Mouse (Mus musculus) hindbrain, embryonic 13.5 days (tissue): ENCODE results near the gene Exosc6. TPM values are rescaled to one million over a fixed set of nuclear protein-coding genes. Genes with fewer than 3 reads are reported as not detected.
"Not testable (repeated sequence)": the region's sequence is repeated elsewhere in the genome, so short reads cannot be mapped to it uniquely, and the experiment has no call there.

Source experiments
- ATAC-seq: fragments of 200-750 bp; cut with Nextera tagmentation; 2 replicates; pipeline ENCODE4 v1.8.0; 2017; ENCODE audit warnings: moderate TSS enrichment; ENCODE audit not compliant: low FRiP score
- H3K27ac ChIP-seq: fragments of 300-500 bp; sonication (generic); 2 replicates; pipeline ENCODE4 v1.5.1; 2015; ENCODE audit warnings: inconsistent platforms, mild to moderate bottlenecking, moderate library complexity
- H3K27me3 ChIP-seq: fragments of 300-500 bp; sonication (generic); 2 replicates; pipeline ENCODE4 v1.6.1; 2015; ENCODE audit warnings: mild to moderate bottlenecking, inconsistent platforms
- H3K36me3 ChIP-seq: fragments of 300-500 bp; sonication (generic); 2 replicates; pipeline ENCODE4 v1.6.1; 2015; ENCODE audit warnings: mild to moderate bottlenecking, inconsistent platforms
- H3K4me1 ChIP-seq: fragments of 300-500 bp; sonication (generic); replicated peaks from 2 replicates; pipeline ENCODE4 v1.6.1; 2015; ENCODE audit warnings: inconsistent platforms
- H3K4me2 ChIP-seq: fragments of 300-500 bp; sonication (generic); 2 replicates; pipeline ENCODE4 v1.6.1; 2015; ENCODE audit warnings: inconsistent platforms, mild to moderate bottlenecking, moderate library complexity
- H3K4me3 ChIP-seq: fragments of 300-500 bp; sonication (generic); 2 replicates; pipeline ENCODE4 v1.5.1; 2015; ENCODE audit warnings: mild to moderate bottlenecking, inconsistent platforms
- H3K9ac ChIP-seq: fragments of 300-500 bp; sonication (generic); 2 replicates; pipeline ENCODE4 v1.6.1; 2015; ENCODE audit warnings: mild to moderate bottlenecking, inconsistent platforms
- H3K9me3 ChIP-seq: fragments of 300-500 bp; sonication (generic); 2 replicates; pipeline ENCODE4 v1.6.1; 2016; ENCODE audit warnings: inconsistent platforms
- WGBS: fragments of 180-500 bp; shearing (Covaris S2); methylation state at CpG from one replicate; pipeline ENCODE4 v1.1.7; 2015; 5-methylcytosine and 5-hydroxymethylcytosine counted together
- polyA plus RNA-seq: library from polyadenylated mRNA; unstranded; fragments of >200 nt; fragmentation: Nextera tagmentation; extraction: Ambion mirVana; gene quantifications from 2 replicates; pipeline ENCODE4 v1.2.1, GENCODE M21; 2015

Exosc6 gene
- polyA plus RNA-seq, 1 experiment from 2014 or later, result not detected

DNA sequence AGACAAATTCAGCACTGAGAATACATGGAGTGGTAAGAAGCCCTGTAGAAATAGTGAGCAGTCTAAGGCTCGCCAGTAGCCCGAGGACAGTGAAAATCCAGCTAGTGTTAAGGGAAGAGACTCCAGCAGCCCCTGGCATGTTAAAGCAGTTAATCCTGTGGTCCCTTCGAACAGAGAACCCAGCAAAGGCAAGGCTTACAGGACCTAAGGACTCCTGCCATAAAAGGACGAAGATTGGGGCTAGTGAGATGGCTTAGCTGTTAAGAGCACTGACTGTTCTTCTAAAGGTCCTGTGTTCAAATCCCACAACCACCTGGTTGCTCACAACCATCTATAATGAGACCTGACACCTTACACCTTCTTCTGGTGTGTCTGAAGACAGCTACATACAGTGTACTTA lies 10.2 kb downstream of the Exosc6 start:
- peaks cover 4% of the 10 kb centered on the region; the same call in 1 of the 2 replicates for H3K27me3 ChIP-seq
- no peak for ATAC-seq
- no peak overlapping the region for H3K4me2 ChIP-seq
- H3K36me3 ChIP-seq, result no peaks in the 10 kb centered on the region
- WGBS, result 73% methylated on average over 4 of the region's 4 CpGs
- no peak overlapping the region for H3K4me3 ChIP-seq
- H3K4me1 ChIP-seq, result peaks cover 10% of the 10 kb centered on the region
- no peaks in the 10 kb centered on the region for H3K9me3 ChIP-seq
- H3K9ac ChIP-seq, result no peak overlapping the region
- no peak overlapping the region for H3K27ac ChIP-seq

DNA sequence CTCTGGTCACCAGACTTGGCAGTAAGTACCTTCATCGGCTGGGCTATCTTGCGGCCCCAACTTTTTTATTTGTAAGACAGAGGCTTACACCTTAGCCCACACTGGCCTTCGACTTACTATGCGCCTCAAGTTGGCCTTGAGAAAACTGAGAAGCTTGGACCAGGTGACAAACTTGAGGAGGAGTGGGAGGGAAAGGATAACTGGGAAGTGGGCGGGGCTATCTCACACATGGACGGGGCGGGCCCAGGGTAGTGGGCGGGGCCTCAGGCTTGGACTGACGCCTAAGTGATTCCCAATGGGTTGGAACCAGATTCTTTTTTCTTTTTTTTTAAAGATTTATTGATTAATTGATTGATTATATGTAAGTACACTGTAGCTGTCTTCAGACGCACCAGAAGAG lies 11.3 kb downstream of the Exosc6 start:
- no peak overlapping the region for H3K4me3 ChIP-seq
- H3K27me3 ChIP-seq, result peaks cover 4% of the 10 kb centered on the region; the same call in 1 of the 2 replicates
- no peak overlapping the region for H3K27ac ChIP-seq
- 28% methylated on average over 10 of the region's 10 CpGs for WGBS
- no peak for ATAC-seq
- no peaks in the 10 kb centered on the region for H3K9me3 ChIP-seq
- no peak overlapping the region for H3K4me2 ChIP-seq
- no peak overlapping the region for H3K9ac ChIP-seq
- H3K36me3 ChIP-seq, result no peaks in the 10 kb centered on the region
- peaks cover 7% of the 10 kb centered on the region; the same call in 1 of the 2 replicates for H3K4me1 ChIP-seq

DNA sequence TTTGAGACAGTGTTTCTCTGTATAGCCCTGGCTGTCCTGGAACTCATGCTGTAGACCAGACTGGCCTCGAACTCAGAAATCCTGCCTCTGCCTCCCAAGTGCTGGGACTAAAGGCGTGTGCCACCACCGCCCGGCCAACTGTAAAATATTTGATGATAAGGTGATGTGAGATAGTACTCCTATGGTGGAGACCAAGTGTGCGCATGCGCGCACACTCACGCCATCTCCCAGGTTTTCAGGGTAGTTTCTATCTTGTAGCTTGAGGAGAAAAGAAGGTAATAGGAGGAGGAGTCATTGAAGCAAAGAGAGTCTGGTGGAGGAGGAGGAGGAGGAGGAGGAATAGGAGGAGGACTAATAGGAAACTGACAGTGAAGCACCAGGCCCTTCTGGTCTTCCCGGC lies 12.5 kb downstream of the Exosc6 start:
- WGBS, result 89% methylated on average over 9 of the region's 9 CpGs
- H3K4me1 ChIP-seq, H3K9me3 ChIP-seq, H3K9ac ChIP-seq, H3K36me3 ChIP-seq, H3K27me3 ChIP-seq, H3K4me3 ChIP-seq, H3K4me2 ChIP-seq, H3K27ac ChIP-seq, ATAC-seq: not testable (repeated sequence)

DNA sequence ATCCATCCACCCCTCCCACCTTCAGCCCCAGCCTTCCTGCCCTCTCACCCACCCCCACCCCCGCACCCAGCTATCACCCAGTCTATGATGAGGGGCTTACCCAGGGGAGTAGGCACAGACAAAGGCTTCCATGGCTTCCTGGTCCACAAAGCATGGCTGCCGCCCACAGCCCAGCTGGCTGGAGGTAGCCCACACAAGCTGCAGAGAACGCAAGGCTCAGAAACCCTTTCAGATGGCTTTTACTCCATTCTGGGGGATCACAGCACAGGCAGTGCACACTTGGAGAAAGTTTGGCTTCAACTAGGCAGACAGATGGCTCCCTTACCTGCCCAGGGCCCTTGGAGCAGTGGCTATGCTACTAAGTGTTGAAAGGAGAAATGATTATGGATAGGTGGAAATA lies 19.8 kb downstream of the Exosc6 start:
- no peak for ATAC-seq
- H3K4me2 ChIP-seq, result no peak overlapping the region
- H3K9ac ChIP-seq, result no peak overlapping the region
- H3K36me3 ChIP-seq, result no peaks in the 10 kb centered on the region
- WGBS, result 77% methylated on average over 3 of the region's 3 CpGs
- no peaks in the 10 kb centered on the region for H3K4me1 ChIP-seq
- H3K27me3 ChIP-seq, result no peaks in the 10 kb centered on the region
- no peaks in the 10 kb centered on the region for H3K9me3 ChIP-seq
- H3K4me3 ChIP-seq, result no peak overlapping the region
- no peak overlapping the region for H3K27ac ChIP-seq

DNA sequence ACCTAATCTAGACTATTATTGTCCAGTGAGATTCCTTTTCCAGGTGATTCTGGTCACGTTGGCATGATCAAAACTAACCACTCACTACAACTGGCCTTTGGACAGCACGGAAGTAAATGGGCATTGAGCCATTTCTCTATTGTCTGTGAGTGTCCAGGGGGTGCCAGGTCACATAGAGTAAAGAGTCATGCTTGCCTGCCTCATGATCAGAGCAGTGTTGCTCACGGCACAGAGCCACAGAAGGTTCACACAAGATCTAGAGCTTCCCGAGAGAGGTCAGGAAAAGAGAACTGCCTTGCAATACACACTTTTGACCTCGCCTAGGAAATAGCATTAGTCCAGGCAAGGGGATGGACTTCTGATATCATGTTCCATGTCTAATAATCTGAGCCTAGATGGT lies 23.3 kb downstream of the Exosc6 start:
- Histone ChIP-seq H3K4me1 (peaks cover 10% of the 10 kb centered on the region), H3K4me2 (no peak overlapping the region), H3K9me3 (no peaks in the 10 kb centered on the region), H3K4me3 (no peak overlapping the region), H3K27ac (no peak overlapping the region), H3K9ac (no peak overlapping the region), H3K36me3 (no peaks in the 10 kb centered on the region), H3K27me3 (no peaks in the 10 kb centered on the region)
- 63% methylated on average over 5 of the region's 5 CpGs for WGBS
- ATAC-seq, result no peak

DNA sequence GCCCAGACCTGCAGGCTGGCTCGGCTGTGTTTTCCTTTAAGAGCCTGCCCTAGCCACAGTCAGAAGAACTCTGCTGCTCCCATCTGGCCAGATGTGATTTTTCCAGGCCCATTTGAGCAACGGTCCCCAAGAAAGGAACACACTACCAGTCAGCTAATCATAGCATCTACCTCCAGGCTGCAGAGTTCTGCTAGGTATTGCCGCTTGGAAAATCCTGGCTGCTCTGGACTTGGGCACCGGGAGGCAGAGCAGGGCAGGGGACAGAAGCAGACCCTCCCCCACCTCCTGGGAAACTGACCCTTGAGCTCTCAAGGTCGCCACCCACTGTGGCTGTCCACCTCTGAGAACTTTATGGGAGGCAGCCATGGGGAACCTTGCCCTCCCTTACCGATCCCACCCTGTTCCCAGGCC lies 23.7 kb downstream of the Exosc6 start:
- whole genome bisulfite sequencing, result 40% methylated on average over 6 of the region's 6 CpGs
- no peak overlapping the region for H3K9ac ChIP-seq
- H3K9me3 ChIP-seq, result no peaks in the 10 kb centered on the region
- no peaks in the 10 kb centered on the region for H3K36me3 ChIP-seq
- no peaks in the 10 kb centered on the region for H3K27me3 ChIP-seq
- no peak overlapping the region for H3K4me3 ChIP-seq
- ATAC-seq, result no peak
- no peak overlapping the region for H3K4me2 ChIP-seq
- peaks cover 10% of the 10 kb centered on the region for H3K4me1 ChIP-seq
- H3K27ac ChIP-seq, result no peak overlapping the region

DNA sequence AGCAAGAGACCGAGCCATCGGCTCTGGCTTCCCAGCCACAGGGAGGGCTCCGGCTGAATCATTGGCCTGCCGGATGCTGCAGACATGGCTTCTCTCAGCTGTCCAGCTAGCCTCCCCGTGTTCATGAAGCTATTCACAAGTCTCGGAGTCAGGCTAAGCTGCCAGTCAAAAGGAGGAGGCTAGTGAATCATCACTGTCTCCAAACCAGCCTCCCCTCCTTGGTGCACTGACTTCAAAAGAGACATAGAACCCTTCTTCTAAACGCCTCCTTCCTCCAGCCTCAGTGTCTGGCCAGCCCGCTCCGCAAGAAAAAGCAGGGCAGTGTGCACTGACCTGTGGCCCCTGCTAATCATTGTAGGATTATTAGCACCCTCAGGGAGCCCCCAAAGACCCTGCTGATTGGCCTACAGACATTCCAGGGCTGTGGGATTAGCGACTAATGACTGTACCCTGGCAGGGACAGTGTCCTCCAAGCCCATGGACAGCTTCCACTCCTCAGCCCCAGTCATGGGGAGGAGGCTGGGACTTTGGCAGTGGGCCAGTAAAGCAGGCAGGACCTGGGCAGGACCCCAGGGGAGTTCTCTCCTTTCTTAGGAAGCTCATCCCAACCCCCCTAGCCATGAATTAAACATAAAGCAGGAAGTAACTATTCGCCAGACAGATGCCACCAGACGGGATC lies 25.6 kb downstream of the Exosc6 start:
- Histone ChIP-seq H3K27me3 (no peaks in the 10 kb centered on the region), H3K27ac (no peak overlapping the region), H3K4me3 (no peak overlapping the region), H3K4me1 (peaks cover 10% of the 10 kb centered on the region), H3K9ac (peak overlapping the region; percentile 35; the same call in 1 of the 2 replicates), H3K36me3 (no peaks in the 10 kb centered on the region), H3K9me3 (no peaks in the 10 kb centered on the region), H3K4me2 (no peak overlapping the region; the same call in 1 of the 2 replicates)
- no peak for ATAC-seq
- WGBS, result 49% methylated on average over 12 of the region's 12 CpGs

DNA sequence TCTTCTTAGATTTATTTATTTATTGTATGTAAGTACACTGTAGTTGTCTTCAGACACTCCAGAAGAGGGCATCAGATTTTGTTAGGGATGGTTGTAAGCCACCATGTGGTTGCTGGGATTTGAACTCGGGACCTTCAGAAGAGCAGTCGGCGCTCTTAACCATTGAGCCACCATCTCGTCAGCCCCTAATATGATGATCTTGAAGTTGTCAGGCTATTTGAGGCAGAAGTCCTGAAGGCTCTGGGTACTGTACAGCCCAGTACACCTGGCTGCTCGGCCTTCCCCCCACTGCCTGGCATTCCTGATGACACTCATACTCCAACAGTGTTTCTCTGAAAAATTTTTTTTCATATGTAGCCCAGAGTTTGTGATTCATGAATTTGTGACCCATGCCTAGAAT lies 27.8 kb downstream of the Exosc6 start:
- not testable (repeated sequence) for H3K27me3 ChIP-seq, H3K4me1 ChIP-seq, H3K9ac ChIP-seq, H3K4me2 ChIP-seq, H3K9me3 ChIP-seq, H3K27ac ChIP-seq, H3K4me3 ChIP-seq, H3K36me3 ChIP-seq, ATAC-seq
- 93% methylated on average over 5 of the region's 5 CpGs for WGBS

DNA sequence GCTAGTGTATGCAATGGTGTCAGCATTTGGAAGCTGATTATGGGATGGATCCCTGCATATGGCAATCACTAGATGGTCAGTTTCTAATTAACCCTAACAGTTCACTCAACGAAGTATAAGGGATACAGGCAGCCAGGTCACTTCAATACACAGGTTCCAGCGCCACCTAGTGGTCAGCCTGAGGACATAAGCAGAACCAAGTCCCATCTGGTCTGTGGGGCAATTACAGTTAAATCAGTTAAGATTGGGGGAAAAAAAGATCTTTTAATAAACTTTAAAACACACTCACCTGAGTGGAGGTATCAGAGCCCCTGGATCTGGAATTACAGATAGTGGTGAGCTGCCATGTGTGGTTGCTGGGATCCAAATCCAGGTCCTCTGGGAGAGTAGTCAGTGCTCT lies 34.0 kb downstream of the Exosc6 start:
- H3K4me3 ChIP-seq, result no peak overlapping the region
- H3K36me3 ChIP-seq, result no peaks in the 10 kb centered on the region
- no peak for ATAC-seq
- H3K9me3 ChIP-seq, result no peaks in the 10 kb centered on the region
- WGBS, result 0% methylated on average over 2 of the region's 2 CpGs
- peaks cover 7% of the 10 kb centered on the region for H3K4me1 ChIP-seq
- H3K4me2 ChIP-seq, result no peak overlapping the region
- no peaks in the 10 kb centered on the region for H3K27me3 ChIP-seq
- no peak overlapping the region for H3K9ac ChIP-seq
- no peak overlapping the region for H3K27ac ChIP-seq

DNA sequence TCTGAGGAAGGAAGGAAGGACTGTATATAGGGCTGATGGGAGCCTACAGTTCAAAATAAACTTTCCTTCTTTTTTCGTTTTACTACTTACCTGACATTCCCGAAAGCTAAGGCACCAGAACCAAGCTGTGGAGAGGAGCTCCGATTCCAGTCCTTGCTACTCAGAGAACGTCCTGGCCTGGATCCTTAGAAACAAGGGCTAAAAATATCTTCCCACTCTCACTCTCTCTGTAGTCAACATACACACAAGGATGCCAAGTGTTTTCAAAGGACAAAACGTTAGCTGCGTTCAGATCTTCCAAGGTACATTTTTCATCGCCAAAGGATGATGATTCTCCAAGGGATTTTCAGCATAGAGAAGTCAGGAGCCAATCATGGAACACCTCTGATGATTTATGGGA lies 35.6 kb downstream of the Exosc6 start:
- H3K4me3 ChIP-seq, result no peak overlapping the region
- H3K27me3 ChIP-seq, result no peaks in the 10 kb centered on the region
- WGBS, result 85% methylated on average over 7 of the region's 7 CpGs
- peaks cover 20% of the 10 kb centered on the region for H3K4me1 ChIP-seq
- no peaks in the 10 kb centered on the region for H3K9me3 ChIP-seq
- ATAC-seq, result no peak
- H3K4me2 ChIP-seq, result no peak overlapping the region
- H3K9ac ChIP-seq, result no peak overlapping the region
- H3K27ac ChIP-seq, result no peak overlapping the region
- H3K36me3 ChIP-seq, result no peaks in the 10 kb centered on the region

DNA sequence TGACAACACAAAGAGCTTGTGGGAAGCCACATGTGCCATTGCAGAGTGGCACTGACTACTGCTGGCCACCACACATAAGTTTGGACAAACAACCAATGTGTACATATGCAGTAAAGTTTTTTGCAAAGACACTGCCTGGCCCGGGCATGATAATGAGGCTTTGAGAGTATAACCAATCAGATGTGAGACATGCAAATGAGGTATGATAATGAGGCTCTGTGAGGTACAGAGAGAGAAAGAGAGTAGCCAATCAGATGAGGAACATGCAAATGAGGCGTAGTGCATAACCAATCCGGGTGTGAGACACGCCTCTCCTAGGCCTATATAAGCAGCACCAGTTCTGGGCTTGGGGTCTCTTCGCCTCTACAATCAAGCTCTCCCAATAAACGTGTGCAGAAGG lies 36.2 kb downstream of the Exosc6 start, which contains the start of gene Clec18a:
TSS of gene Clec18a (minus strand) at position 101 of the 400 bp plus-strand sequence.
- peaks cover 20% of the 10 kb centered on the region for H3K4me1 ChIP-seq
- not testable (repeated sequence) for H3K36me3 ChIP-seq, H3K9ac ChIP-seq, H3K9me3 ChIP-seq, H3K4me3 ChIP-seq, ATAC-seq, H3K27me3 ChIP-seq, H3K27ac ChIP-seq, H3K4me2 ChIP-seq
- WGBS, result 91% methylated on average over 6 of the region's 6 CpGs

DNA sequence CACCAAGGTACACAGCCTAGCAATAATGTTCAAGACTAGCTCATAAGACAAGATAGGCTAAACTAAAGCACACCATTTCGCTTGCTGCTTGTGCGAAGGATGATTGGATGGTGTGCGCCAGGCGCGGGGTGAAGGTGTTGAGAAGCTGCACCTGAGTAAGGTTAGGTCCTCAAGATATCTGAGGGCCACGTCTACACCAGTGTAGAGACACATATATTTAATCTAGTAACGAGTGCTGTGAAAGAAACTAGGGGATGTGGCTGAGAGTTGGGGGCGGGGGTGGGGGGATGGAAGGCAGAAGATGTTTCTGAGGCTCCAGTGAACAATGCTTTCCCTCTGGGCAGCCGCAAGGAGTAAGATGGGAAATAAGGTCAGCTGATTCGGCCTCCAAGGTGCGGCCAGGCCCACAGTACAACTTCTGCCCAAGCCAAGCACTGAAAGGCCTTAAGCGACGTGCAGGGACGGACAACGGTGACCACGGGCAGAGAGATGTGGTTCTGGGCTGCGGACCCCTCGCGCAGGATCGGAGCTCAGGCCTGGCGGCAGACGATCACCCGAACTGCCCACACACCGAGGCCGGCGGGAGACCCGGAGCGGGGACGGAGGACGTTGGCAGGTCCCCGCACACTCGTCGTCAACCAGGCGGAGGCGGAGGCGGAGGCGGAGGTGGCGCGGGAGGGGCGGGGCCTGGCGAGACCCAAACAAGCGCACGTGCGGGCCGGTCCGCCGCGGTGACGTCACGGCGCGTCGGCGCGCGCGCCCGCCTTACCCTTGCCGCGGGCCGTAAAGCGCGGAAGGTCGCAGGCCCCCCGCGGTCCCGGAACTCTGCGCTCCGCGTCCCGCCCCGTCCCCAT lies 38.0 kb downstream of the Exosc6 start, which contains the start of gene Pdpr:
TSS of gene Pdpr (plus strand) at position 766 of the 854 bp plus-strand sequence.
- Histone ChIP-seq H3K36me3 (no peaks in the 10 kb centered on the region), H3K9me3 (no peaks in the 10 kb centered on the region), H3K9ac (peak within 1 kb of the TSS; percentile 79), H3K27ac (peak within 1 kb of the TSS; percentile 84), H3K4me1 (peaks cover 20% of the 10 kb centered on the region), H3K4me2 (peak within 1 kb of the TSS; percentile 82), H3K27me3 (no peaks in the 10 kb centered on the region), H3K4me3 (peak within 1 kb of the TSS; percentile 61)
- 8% methylated on average over 49 of the region's 72 CpGs for WGBS
- ATAC-seq, result peak; percentile 91
